8 mouse cellular contexts compared by ENCODE assay signal in the genomic region with DNA sequence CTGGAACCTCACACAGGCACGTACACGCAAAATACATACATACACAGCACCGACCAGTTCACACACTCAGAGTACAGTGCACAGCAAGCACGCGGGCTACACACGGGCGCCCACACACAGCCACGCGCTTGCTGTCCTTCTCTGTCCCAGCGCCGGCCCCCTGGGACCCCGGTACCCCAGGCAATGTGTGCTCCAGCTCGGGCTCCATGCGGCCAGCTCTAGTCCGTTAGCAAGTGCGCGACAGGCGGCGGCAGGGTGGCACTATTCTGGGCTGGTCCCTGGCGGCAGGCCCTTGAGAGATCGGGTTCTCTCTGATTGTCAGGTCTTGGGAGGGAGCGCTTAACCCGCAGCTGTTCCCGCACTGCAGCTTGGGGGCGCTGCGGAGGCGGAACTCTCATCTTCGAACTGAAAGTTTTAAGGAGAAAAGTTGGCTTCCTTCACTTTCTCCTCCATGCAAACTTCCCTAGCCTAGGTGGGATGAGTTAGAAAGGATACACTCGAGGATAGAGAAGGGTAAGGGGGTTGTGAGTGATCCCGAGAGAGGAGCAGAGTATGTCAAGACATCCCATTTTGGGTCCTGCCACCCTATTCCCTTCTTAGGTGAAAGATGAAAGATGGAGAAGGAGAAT. TPM values are rescaled to one million over a fixed set of nuclear protein-coding genes. Genes with fewer than 3 reads are reported as not detected.
DNase-seq lines count a peak whose midpoint lies in the region; ATAC-seq and TF ChIP-seq lines count a peak whose summit lies in the region.

A gene (minus strand): TSS at position 579 of the 629 bp plus-strand sequence.

- H3K4me3 ChIP-seq in hindbrain, postnatal 0 days (ENCODE audit: low read length), result peak within 1 kb of the TSS; percentile 10; the same call in 1 of the 2 replicates
- H3K4me3 ChIP-seq in limb, embryonic 13.5 days, result peak within 1 kb of the TSS; percentile 31
- peak within 1 kb of the TSS; percentile 13; the same call in 1 of the 2 replicates for H3K4me3 ChIP-seq in midbrain, embryonic 13.5 days (replicated peaks)
- peak within 1 kb of the TSS; percentile 19 for H3K4me3 ChIP-seq in stomach, postnatal 0 days (ENCODE audit: low read depth, low read length)

- H3K27ac ChIP-seq in hindbrain, postnatal 0 days, result no peak within 1 kb of the TSS
- no peak within 1 kb of the TSS for H3K27ac ChIP-seq in limb, embryonic 13.5 days
- no peak within 1 kb of the TSS for H3K27ac ChIP-seq in midbrain, embryonic 13.5 days
- H3K27ac ChIP-seq in stomach, postnatal 0 days (replicated peaks), result no peak within 1 kb of the TSS

- H3K9ac ChIP-seq in hindbrain, postnatal 0 days (replicated peaks; ENCODE audit: low read length), result no peak within 1 kb of the TSS
- peak within 1 kb of the TSS; percentile 8; the same call in 1 of the 2 replicates for H3K9ac ChIP-seq in limb, embryonic 13.5 days
- 0 out of 2 replicates have a peak within 1 kb of the TSS, but pooled peaks have one; percentile 7 for H3K9ac ChIP-seq in midbrain, embryonic 13.5 days (replicated peaks)
- H3K9ac ChIP-seq in stomach, postnatal 0 days (ENCODE audit: low read length), result peak within 1 kb of the TSS; percentile 47; the same call in 1 of the 2 replicates

- TF ChIP-seq CTCF in hindbrain, postnatal 0 days (IDR thresholded peaks at IDR 0.05; ENCODE audit: low read depth), result peak; percentile 60
- TF ChIP-seq CTCF in stomach, postnatal 0 days (IDR thresholded peaks at IDR 0.05; ENCODE audit: low read depth), result peak; percentile 74

- peak; percentile 70 for ATAC-seq in hindbrain, postnatal 0 days
- ATAC-seq in limb, embryonic 13.5 days (ENCODE audit: low FRiP score, low read depth), result peak; percentile 71
- peak; percentile 60; the same call in 1 of the 2 replicates for ATAC-seq in midbrain, embryonic 13.5 days
- peak; percentile 65 for ATAC-seq in stomach, postnatal 0 days (ENCODE audit: low FRiP score, low TSS enrichment)

- no peak for TF ChIP-seq EP300 in stomach, postnatal 0 days (optimal IDR thresholded peaks at IDR 0.05)

- intact Hi-C loops in left cerebral cortex, postnatal 36 days (cut with DNase I), result no loop called here

- no peaks in the 10 kb centered on the region for H3K4me1 ChIP-seq in hindbrain, postnatal 0 days (ENCODE audit: insufficient read depth, low read length)
- peaks cover 7% of the 10 kb centered on the region; the same call in 1 of the 2 replicates for H3K4me1 ChIP-seq in limb, embryonic 13.5 days
- 0 out of 2 replicates have a peak, but pooled peaks cover 4% of the 10 kb centered on the region for H3K4me1 ChIP-seq in midbrain, embryonic 13.5 days (replicated peaks)
- H3K4me1 ChIP-seq in stomach, postnatal 0 days (replicated peaks; ENCODE audit: control insufficient read depth, insufficient read depth), result 0 out of 2 replicates have a peak, but pooled peaks cover 4% of the 10 kb centered on the region

- peak; percentile 40 to 46 for DNase-seq in left cerebral cortex, adult 18-20 months (ENCODE audit: low spot score in 2 of 2)
- DNase-seq in left cerebral cortex, postnatal 36 days (ENCODE audit: low spot score in 2 of 2), result no peak
- DNase-seq in c-Kit-positive CD71-positive TER-119-positive erythroid progenitor cells, embryonic 14.5 days (ENCODE audit: low spot score), result peak; percentile 22
- DNase-seq in gastrocnemius, adult 8-10 months (ENCODE audit: low spot score in 2 of 2), result peak; percentile 86 to 92
- peak; percentile 64 for DNase-seq in hindbrain, postnatal 0 days (ENCODE audit: low spot score)
- DNase-seq in stomach, postnatal 0 days (ENCODE audit: low spot score), result peak; percentile 74

- WGBS in hindbrain, postnatal 0 days, result 9% methylated on average over 30 of the region's 30 CpGs
- WGBS in limb, embryonic 13.5 days, result 9% methylated on average over 30 of the region's 30 CpGs
- 10% methylated on average over 30 of the region's 30 CpGs for WGBS in midbrain, embryonic 13.5 days
- WGBS in stomach, postnatal 0 days, result 10% methylated on average over 30 of the region's 30 CpGs

- H3K36me3 ChIP-seq in hindbrain, postnatal 0 days (ENCODE audit: insufficient read depth, low read length), result no peaks in the 10 kb centered on the region
- no peaks in the 10 kb centered on the region for H3K36me3 ChIP-seq in limb, embryonic 13.5 days
- no peaks in the 10 kb centered on the region for H3K36me3 ChIP-seq in midbrain, embryonic 13.5 days
- H3K36me3 ChIP-seq in stomach, postnatal 0 days (ENCODE audit: control insufficient read depth, insufficient read depth, low read length), result no peaks in the 10 kb centered on the region

- H3K9me3 ChIP-seq in hindbrain, postnatal 0 days (ENCODE audit: low read length), result no peaks in the 10 kb centered on the region
- H3K9me3 ChIP-seq in limb, embryonic 13.5 days, result no peaks in the 10 kb centered on the region
- no peaks in the 10 kb centered on the region for H3K9me3 ChIP-seq in midbrain, embryonic 13.5 days
- no peaks in the 10 kb centered on the region for H3K9me3 ChIP-seq in stomach, postnatal 0 days (ENCODE audit: control insufficient read depth, low read length)

- peaks cover 18% of the 10 kb centered on the region; the same call in 1 of the 2 replicates for H3K27me3 ChIP-seq in hindbrain, postnatal 0 days (ENCODE audit: insufficient read depth, low read length)
- peaks cover 29% of the 10 kb centered on the region for H3K27me3 ChIP-seq in limb, embryonic 13.5 days
- H3K27me3 ChIP-seq in midbrain, embryonic 13.5 days, result peaks cover 22% of the 10 kb centered on the region
- H3K27me3 ChIP-seq in stomach, postnatal 0 days (ENCODE audit: control insufficient read depth, insufficient read depth, low read length), result no peaks in the 10 kb centered on the region

- H3K4me2 ChIP-seq in hindbrain, postnatal 0 days (ENCODE audit: low read depth, low read length), result peak within 1 kb of the TSS; percentile 48
- H3K4me2 ChIP-seq in limb, embryonic 13.5 days (replicated peaks), result peak within 1 kb of the TSS; percentile 59
- H3K4me2 ChIP-seq in midbrain, embryonic 13.5 days (replicated peaks), result peak within 1 kb of the TSS; percentile 43
- peak within 1 kb of the TSS; percentile 48 for H3K4me2 ChIP-seq in stomach, postnatal 0 days (replicated peaks; ENCODE audit: low read depth)

RNA-seq across cellular contexts. Expression of the gene that starts here (rescaled TPM):
- total RNA-seq in left cerebral cortex, adult 18-20 months (2021), result under 1 TPM; 0.12 to 0.51 TPM
- total RNA-seq in left cerebral cortex, postnatal 36 days (2021), result under 1 TPM in 1 of 2 experiments, not detected in 1; 0.14 TPM
- total RNA-seq in gastrocnemius, adult 8-10 months (2022), result 100 to 1,000 TPM in 3 of 4 experiments, 10 to 100 TPM in 1; 76.0 to 167 (median 125) TPM
- not detected in 2 replicates for total RNA-seq in hindbrain, postnatal 0 days (2014; rRNA removed)
- polyA plus RNA-seq in hindbrain, postnatal 0 days (2015; fragmentation: Nextera tagmentation; extraction: Ambion mirVana), result not detected in 2 replicates
- 1.9 and 2.1 TPM in 2 replicates for polyA plus RNA-seq in limb, embryonic 13.5 days (2015; fragmentation: Nextera tagmentation; extraction: Ambion mirVana)
- 0.08 TPM in 1 of 2 replicates, not detected in the other for polyA plus RNA-seq in midbrain, embryonic 13.5 days (2015; fragmentation: Nextera tagmentation; extraction: Ambion mirVana)
- 0.25 and 0.29 TPM in 2 replicates for polyA plus RNA-seq in stomach, postnatal 0 days (2015; fragmentation: Nextera tagmentation; extraction: Ambion mirVana)

Comparison
In these comparisons a context has a peak if more than half of its experiments do, and no peak if none do; other contexts are left out.
1. RNA of the gene that starts here (total RNA-seq): 76.0 to 167 TPM in gastrocnemius, adult 8-10 months; 0.12 to 0.51 TPM in left cerebral cortex, adult 18-20 months, 0.14 TPM in left cerebral cortex, postnatal 36 days and not detected in hindbrain, postnatal 0 days; every median in the first group is over 10 times any median in the second.
2. Peak in DNase-seq in left cerebral cortex, adult 18-20 months; RNA of the gene not detected or under 1 TPM.
3. Peak in DNase-seq, ATAC-seq, H3K4me3 ChIP-seq and H3K4me2 ChIP-seq in hindbrain, postnatal 0 days; RNA of the gene not detected or under 1 TPM.
4. Peak in ATAC-seq, H3K4me3 ChIP-seq, H3K9ac ChIP-seq and H3K4me2 ChIP-seq in midbrain, embryonic 13.5 days; RNA of the gene not detected or under 1 TPM.
5. Peak in DNase-seq, ATAC-seq, H3K4me3 ChIP-seq, H3K9ac ChIP-seq and H3K4me2 ChIP-seq in stomach, postnatal 0 days; RNA of the gene not detected or under 1 TPM.
6. DNase-seq: peak in c-Kit-positive CD71-positive TER-119-positive erythroid progenitor cells, embryonic 14.5 days (single experiment) and gastrocnemius, adult 8-10 months (2 of 2); none in left cerebral cortex, postnatal 36 days (0 of 2).
7. Peak in every context shown above with its lines, with median percentiles within 50 percentile points of each other: ATAC-seq, H3K4me2 ChIP-seq and H3K4me3 ChIP-seq.